9 mouse cellular contexts compared by ENCODE assay signal in the genomic region with DNA sequence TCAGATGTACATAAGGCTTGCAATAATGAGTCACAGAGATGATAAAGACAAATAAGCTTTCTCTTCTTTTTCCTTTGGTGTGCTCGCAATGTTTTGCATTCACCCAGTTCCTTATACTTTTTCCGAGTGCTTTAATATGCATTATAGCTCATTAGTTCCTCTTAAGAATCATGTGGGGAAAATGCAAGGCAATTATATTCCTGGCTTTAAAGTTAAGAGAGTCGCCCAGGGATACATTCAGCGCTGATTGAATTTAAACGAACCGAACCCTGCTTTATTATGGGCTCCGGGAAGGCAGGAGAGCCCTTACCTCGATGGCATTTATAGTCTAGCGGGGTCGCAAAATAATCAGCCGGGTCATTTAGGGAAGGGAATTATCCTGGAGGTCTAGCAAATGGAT. TPM values are rescaled to one million over a fixed set of nuclear protein-coding genes. Genes with fewer than 3 reads are reported as not detected.
DNase-seq lines count a peak whose midpoint lies in the region; ATAC-seq and TF ChIP-seq lines count a peak whose summit lies in the region.
"Had no signal": no experiment of that assay in that cellular context is flagged by ENCODE, and none has a peak within 500 bp of the region (broad histone marks: within the 10 kb centered on the region; RNA-seq: fewer than 3 reads in every experiment).

No protein-coding gene starts in this region.

- no peaks in the 10 kb centered on the region for H3K9me3 ChIP-seq in lung, embryonic 14.5 days (ENCODE audit: low read depth, low read length)
- no peaks in the 10 kb centered on the region for H3K9me3 ChIP-seq in erythroblast, embryonic 14.5 days (ENCODE audit: control insufficient read depth, low read length)
- no peaks in the 10 kb centered on the region for H3K9me3 ChIP-seq in intestine, embryonic 15.5 days
- no peaks in the 10 kb centered on the region for H3K9me3 ChIP-seq in neural tube, embryonic 14.5 days (ENCODE audit: control insufficient read depth, low read length)

- H3K4me2 ChIP-seq in lung, embryonic 14.5 days = peak overlapping the region; percentile 97
- peak overlapping the region; percentile 92 for H3K4me2 ChIP-seq in intestine, embryonic 15.5 days (replicated peaks)
- H3K4me2 ChIP-seq in neural tube, embryonic 14.5 days (ENCODE audit: low read depth, low read length) = peak overlapping the region; percentile 92

- no peaks in the 10 kb centered on the region for H3K36me3 ChIP-seq in lung, embryonic 14.5 days (ENCODE audit: insufficient read depth)
- H3K36me3 ChIP-seq in erythroblast, embryonic 14.5 days (ENCODE audit: control insufficient read depth) = no peaks in the 10 kb centered on the region
- H3K36me3 ChIP-seq in intestine, embryonic 15.5 days = no peaks in the 10 kb centered on the region
- no peaks in the 10 kb centered on the region for H3K36me3 ChIP-seq in neural tube, embryonic 14.5 days (ENCODE audit: control insufficient read depth, insufficient read depth, low read length)

- H3K4me3 ChIP-seq in lung, embryonic 14.5 days (ENCODE audit: low read depth, low read length) = peak overlapping the region; percentile 47
- peak overlapping the region; percentile 83 for H3K4me3 ChIP-seq in erythroblast, embryonic 14.5 days (replicated peaks)
- peak overlapping the region; percentile 45 for H3K4me3 ChIP-seq in intestine, embryonic 15.5 days (replicated peaks)
- H3K4me3 ChIP-seq in neural tube, embryonic 14.5 days (ENCODE audit: low read depth, low read length) = peak overlapping the region; percentile 50

- H3K27ac ChIP-seq in lung, embryonic 14.5 days (ENCODE audit: low read depth) = peak overlapping the region; percentile 79
- H3K27ac ChIP-seq in intestine, embryonic 15.5 days = no peak overlapping the region
- H3K27ac ChIP-seq in neural tube, embryonic 14.5 days (ENCODE audit: low read depth, low read length) = peak overlapping the region; percentile 80
- H3K27ac ChIP-seq: macrophage had no signal

- no peaks in the 10 kb centered on the region for H3K27me3 ChIP-seq in lung, embryonic 14.5 days (ENCODE audit: insufficient read depth, low read length)
- peaks cover 5% of the 10 kb centered on the region for H3K27me3 ChIP-seq in erythroblast, embryonic 14.5 days (ENCODE audit: control insufficient read depth)
- H3K27me3 ChIP-seq in intestine, embryonic 15.5 days (replicated peaks) = no peaks in the 10 kb centered on the region
- no peaks in the 10 kb centered on the region for H3K27me3 ChIP-seq in neural tube, embryonic 14.5 days (ENCODE audit: control insufficient read depth, insufficient read depth, low read length)

- no peak for ATAC-seq in lung, embryonic 14.5 days (ENCODE audit: insufficient read depth)
- no peak for ATAC-seq in intestine, embryonic 15.5 days
- peak; percentile 75 for ATAC-seq in neural tube, embryonic 14.5 days (ENCODE audit: low read depth)

- 14% methylated on average over 11 of the region's 11 CpGs for WGBS in lung, embryonic 14.5 days
- 19% methylated on average over 11 of the region's 11 CpGs for WGBS in intestine, embryonic 15.5 days
- WGBS in neural tube, embryonic 14.5 days = 7% methylated on average over 11 of the region's 11 CpGs

- TF ChIP-seq CTCF in lung, embryonic 14.5 days (IDR thresholded peaks at IDR 0.05; ENCODE audit: low read depth) = no peak

- H3K4me1 ChIP-seq in lung, embryonic 14.5 days (ENCODE audit: insufficient read depth) = peaks cover 5% of the 10 kb centered on the region; the same call in 1 of the 2 replicates
- H3K4me1 ChIP-seq in erythroblast, embryonic 14.5 days (ENCODE audit: control insufficient read depth) = peaks cover 62% of the 10 kb centered on the region
- H3K4me1 ChIP-seq in intestine, embryonic 15.5 days (replicated peaks) = peaks cover 8% of the 10 kb centered on the region
- peaks cover 7% of the 10 kb centered on the region; the same call in 1 of the 2 replicates for H3K4me1 ChIP-seq in neural tube, embryonic 14.5 days (ENCODE audit: control insufficient read depth, insufficient read depth, low read length)

- no peak for DNase-seq in lung, embryonic 14.5 days
- no peak for DNase-seq in lung, postnatal 10 days
- DNase-seq in testis, postnatal 10 days (ENCODE audit: low spot score) = no peak
- DNase-seq in adrenal gland, adult 18-20 months (ENCODE audit: low spot score in 2 of 2) = no peak
- DNase-seq in right cerebral cortex, postnatal 14 days = no peak

- H3K9ac ChIP-seq in lung, embryonic 14.5 days = peak overlapping the region; percentile 58
- H3K9ac ChIP-seq in intestine, embryonic 15.5 days = peak overlapping the region; percentile 44
- peak overlapping the region; percentile 61 for H3K9ac ChIP-seq in neural tube, embryonic 14.5 days (replicated peaks; ENCODE audit: low read depth, low read length)

RNA-seq across cellular contexts. Expression of gene Kbtbd12, which starts 10.8 kb away (rescaled TPM):
- 0.19 TPM in 1 of 2 replicates, not detected in the other for polyA plus RNA-seq in lung, embryonic 14.5 days (2014; fragmentation: Nextera tagmentation; extraction: Ambion mirVana)
- polyA plus RNA-seq in erythroblast, embryonic 14.5 days (2012) = not detected in 2 replicates
- 0.46 and 0.78 TPM in 2 replicates for polyA plus RNA-seq in intestine, embryonic 15.5 days (2015; fragmentation: Nextera tagmentation; extraction: Ambion mirVana)
- 0.43 and 0.55 TPM in 2 replicates for polyA plus RNA-seq in neural tube, embryonic 14.5 days (2014; fragmentation: Nextera tagmentation; extraction: Ambion mirVana)
- total RNA-seq in adrenal gland, adult 18-20 months (2021) = 1 to 10 TPM in 1 of 2 experiments, under 1 TPM in 1; 0.89 to 3.0 TPM
